Mouse (Mus musculus) Muller cell, postnatal 12 days (primary cell): ENCODE measurements around the gene Lce1a2.
A peak's percentile ranks its signal among the peaks of the same experiment; 100 is the strongest.
"Not testable (repeated sequence)": the region's sequence is repeated elsewhere in the genome, so short reads cannot be mapped to it uniquely, and the experiment has no call there.

Source experiments
- DNase-seq: peaks from one replicate; pipeline ENCODE4 v3.0.0-alpha.2; 2015; ENCODE audit errors: inconsistent ontology term

The Lce1a2 gene

DNA sequence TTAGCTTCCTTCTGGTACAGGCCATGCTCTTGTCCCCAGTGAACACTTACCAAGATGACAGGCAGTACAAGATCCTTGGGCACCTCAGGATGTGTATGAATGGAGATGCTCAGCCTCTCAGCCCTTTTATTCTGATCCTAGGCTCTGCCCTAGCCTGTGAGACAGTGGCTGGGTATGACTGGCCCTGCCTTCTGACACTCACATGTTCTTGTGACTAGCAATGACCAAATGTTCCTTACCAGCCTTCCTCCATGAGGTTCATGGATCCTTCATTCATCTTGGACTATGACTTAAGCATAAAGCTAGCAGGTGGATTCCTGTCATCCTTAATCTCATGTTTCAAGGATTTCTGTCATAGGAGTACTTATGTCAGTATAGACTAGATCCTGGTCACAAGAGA lies at the start of gene Lce1a2:
Gene Lce1a2 (minus strand): TSS at position 101 of the 400 bp plus-strand sequence.
- DNase-seq = no peak

DNA sequence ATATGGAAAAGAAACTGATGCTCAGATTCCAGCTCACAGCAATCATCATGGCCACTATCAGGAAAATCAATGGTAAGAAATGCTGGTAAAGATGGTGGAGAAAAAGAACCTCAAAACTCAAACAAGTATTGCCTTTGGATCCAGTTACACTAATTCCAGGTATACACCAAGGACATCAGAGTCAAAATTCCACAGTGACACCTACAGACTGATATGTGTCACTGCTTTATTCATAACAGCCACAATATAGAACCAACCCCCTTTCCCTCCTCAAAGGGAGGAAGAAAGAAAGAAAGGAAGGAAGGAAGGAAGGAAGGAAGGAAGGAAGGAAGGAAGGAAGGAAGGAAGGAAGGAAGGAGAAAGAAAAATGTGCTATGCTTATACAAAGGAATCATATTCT lies 45.0 kb upstream of the Lce1a2 start:
- no peak for DNase-seq

- no peak for DNase-seq
Observed at GRCm38 (mm10) chr3:92708974-92709373, 38.9 kb upstream of the Lce1a2 start, which contains the start of gene Lce1e. Gene Lce1e (minus strand): TSS chr3:92709074.

- no peak for DNase-seq
Observed at GRCm38 (mm10) chr3:92694613-92695012, 24.5 kb upstream of the Lce1a2 start.

- DNase-seq = peak; percentile 58
Observed at GRCm38 (mm10) chr3:92691688-92692087, 21.6 kb upstream of the Lce1a2 start.

- not testable (repeated sequence) for DNase-seq
Observed at GRCm38 (mm10) chr3:92689154-92689553, 19.0 kb upstream of the Lce1a2 start.

DNA sequence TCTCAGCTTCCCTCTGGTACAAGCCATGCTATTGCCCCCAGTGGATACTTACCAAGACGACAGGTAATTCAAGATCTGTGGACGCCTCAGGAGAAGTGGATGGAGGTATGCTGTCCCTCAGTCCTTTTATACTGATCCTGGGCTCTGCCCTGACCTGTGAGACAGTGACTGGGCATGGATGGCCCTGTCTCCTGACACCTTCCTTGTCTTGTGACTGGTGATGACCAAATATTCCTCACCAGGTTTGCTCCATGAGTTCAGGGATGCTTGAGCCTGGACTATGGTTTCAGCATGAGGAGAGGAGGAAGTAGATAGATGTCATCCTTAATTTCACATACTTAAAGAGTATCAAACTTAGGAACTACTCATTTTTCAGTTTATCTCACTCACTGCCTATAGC lies 17.0 kb upstream of the Lce1a2 start, which contains the start of gene Lce1d:
Gene Lce1d (minus strand): TSS at position 101 of the 400 bp plus-strand sequence.
- DNase-seq = no peak

DNA sequence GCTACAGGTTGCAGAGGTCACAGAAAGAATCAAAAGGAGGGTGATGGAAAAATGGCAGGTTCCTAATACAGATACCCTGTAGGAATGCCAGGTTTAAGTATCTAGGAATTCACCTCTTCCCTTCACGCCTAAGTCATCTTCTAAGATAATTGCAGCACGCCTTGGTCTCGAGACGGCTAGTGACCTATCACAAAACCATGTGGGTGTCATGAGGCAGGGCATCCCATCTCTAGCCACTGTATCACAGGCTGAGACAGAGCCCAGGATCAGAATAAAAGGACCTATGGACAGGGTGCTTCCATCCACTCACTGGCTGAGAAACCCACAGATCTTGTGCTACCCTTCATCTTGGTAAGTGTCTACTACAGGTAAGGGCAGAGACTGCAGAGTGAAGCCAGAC lies 8.8 kb upstream of the Lce1a2 start, which contains the start of gene Lce1c:
Gene Lce1c (plus strand): TSS at position 301 of the 400 bp plus-strand sequence.
- DNase-seq = no peak

DNA sequence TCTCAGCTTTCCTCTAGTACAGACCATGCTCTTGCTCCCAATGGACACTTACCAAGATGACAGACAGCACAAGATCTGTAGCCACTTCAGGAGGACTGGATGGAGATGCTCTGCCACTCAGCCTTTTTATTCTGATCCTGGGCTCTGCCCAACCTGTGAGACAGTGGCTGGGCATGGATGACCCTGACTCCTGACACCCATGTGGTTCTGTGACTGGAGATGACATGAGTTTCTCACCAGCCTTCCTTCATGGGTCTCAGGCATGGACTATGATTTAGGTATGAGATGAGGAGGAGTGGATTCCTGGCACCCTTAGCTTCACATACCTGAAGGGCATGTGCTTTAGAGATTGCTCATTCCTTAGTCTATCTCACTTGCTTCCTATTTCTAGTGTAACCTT lies 13.3 kb downstream of the Lce1a2 start, which contains the start of gene Lce1b:
Gene Lce1b (minus strand): TSS at position 101 of the 400 bp plus-strand sequence.
- DNase-seq = no peak

- DNase-seq = no peak
Observed at GRCm38 (mm10) chr3:92648207-92648606, 21.9 kb downstream of the Lce1a2 start, which contains the start of gene Lce1a1. Gene Lce1a1 (minus strand): TSS chr3:92648307.

DNA sequence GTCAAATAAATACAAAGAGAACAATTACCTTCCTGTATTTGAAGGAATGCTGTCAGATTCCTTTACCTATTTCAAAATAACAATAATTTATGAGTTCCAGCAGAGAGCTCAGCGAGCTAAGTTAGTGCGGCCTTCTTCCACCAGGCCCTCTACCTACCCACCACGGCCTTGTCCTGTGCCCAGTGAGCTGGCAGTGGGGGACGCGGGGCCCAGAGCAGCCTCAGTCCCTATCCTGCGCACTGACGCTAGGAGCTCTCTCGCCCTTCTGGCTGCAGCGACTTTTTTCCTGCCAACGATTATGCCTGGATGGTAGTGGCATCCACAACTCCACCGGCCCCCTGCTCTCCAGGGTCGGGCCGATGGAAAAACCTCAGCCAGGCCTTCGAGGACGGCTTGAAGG lies 30.3 kb downstream of the Lce1a2 start:
- DNase-seq = no peak

- DNase-seq = no peak
Observed at GRCm38 (mm10) chr3:92638653-92638991, 31.5 kb downstream of the Lce1a2 start.

DNA sequence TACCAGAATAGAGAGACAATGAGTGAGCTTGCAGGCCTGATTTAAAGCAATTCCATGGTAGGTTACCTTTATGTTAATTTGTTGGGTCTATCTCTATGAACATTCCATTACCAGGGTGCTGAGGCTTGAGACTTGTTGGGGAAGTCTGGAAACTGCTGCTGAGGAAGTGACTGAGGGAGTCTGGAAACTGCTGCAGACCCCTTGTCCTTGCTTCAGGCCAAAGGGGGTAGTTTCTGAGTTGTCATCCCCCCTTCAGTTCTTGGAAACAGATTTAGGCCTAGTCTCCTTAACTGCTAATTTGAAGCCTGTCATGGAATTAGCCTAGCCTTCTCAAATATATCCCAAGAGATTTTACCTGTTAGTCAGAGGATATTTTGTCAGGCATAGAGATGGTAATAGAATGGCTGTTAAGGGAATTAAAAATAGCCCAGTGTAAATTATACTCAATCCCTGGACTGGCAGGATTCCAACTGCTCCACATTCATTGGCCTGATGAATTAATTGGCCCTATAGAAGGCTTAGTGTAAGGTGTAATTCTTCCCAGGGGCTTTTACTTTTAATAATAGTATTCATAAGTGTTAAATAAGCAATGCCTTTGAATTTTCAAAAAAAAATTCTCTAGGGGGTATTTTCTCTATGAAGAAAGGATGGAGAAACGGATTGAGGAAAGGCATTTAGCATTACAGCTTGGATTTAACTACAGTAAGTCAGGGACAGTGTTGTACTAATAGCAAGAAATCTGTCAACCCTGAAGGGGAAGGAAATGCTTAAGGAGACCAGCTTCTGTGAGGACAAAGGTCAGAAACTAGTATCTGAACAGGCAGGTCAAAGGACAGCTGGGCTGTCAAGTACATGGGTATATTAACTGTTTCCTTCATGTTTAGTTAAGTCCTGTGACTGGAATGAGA lies 32.1 kb downstream of the Lce1a2 start:
- DNase-seq = no peak

DNA sequence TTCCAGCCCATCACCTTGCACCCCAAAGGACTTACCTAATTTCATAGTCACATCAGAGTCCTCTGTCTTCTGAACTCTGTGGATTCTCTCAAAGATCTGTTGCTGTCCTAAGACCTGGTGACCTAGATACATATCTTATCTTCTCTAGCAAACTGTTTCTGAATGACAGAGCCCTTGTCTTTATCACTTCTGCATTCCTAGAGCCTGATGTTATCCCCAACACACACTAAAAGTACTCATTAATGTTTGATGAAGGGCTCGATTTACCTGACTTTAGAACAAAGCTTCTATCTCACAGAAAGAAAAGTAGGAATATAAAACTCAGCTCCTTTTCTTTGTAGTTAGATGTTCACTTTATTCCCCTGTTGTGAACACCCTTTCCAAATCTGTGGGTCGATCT lies 48.6 kb downstream of the Lce1a2 start, which contains the start of gene Lce6a:
Gene Lce6a (minus strand): TSS at position 101 of the 400 bp plus-strand sequence.
- DNase-seq = no peak
